Comparison of ENCODE assay signal across 8 mouse cellular contexts in genomic region chr13:60177797-60178110, GRCm38 (mm10). TPM values are rescaled to one million over a fixed set of nuclear protein-coding genes. Genes with fewer than 3 reads are reported as not detected.
DNase-seq lines count a peak whose midpoint lies in the region; ATAC-seq lines count a peak whose summit lies in the region.
"Had no signal": no experiment of that assay in that cellular context is flagged by ENCODE, and none has a peak within 500 bp of the region (broad histone marks: within the 10 kb centered on the region; RNA-seq: fewer than 3 reads in every experiment).

No protein-coding gene starts in this region.

- H3K36me3 ChIP-seq in lung, embryonic 16.5 days (ENCODE audit: control insufficient read depth, insufficient read depth, low read length) = no peaks in the 10 kb centered on the region
- no peaks in the 10 kb centered on the region for H3K36me3 ChIP-seq in forebrain, embryonic 15.5 days
- no peaks in the 10 kb centered on the region for H3K36me3 ChIP-seq in liver, embryonic 11.5 days (ENCODE audit: control insufficient read depth, insufficient read depth, low read length)
- H3K36me3 ChIP-seq in stomach, embryonic 16.5 days (ENCODE audit: control insufficient read depth, insufficient read depth, low read length) = no peaks in the 10 kb centered on the region

- WGBS in lung, embryonic 16.5 days = 0% methylated on average over 13 of the region's 13 CpGs
- WGBS in forebrain, embryonic 15.5 days = under 1% methylated on average over 13 of the region's 13 CpGs
- under 1% methylated on average over 13 of the region's 13 CpGs for WGBS in liver, embryonic 11.5 days
- WGBS in stomach, embryonic 16.5 days = under 1% methylated on average over 13 of the region's 13 CpGs

- no peaks in the 10 kb centered on the region for H3K9me3 ChIP-seq in lung, embryonic 16.5 days (ENCODE audit: control insufficient read depth, low read length)
- no peaks in the 10 kb centered on the region for H3K9me3 ChIP-seq in forebrain, embryonic 15.5 days
- no peaks in the 10 kb centered on the region for H3K9me3 ChIP-seq in liver, embryonic 11.5 days (ENCODE audit: control insufficient read depth, low read length)
- no peaks in the 10 kb centered on the region for H3K9me3 ChIP-seq in stomach, embryonic 16.5 days (replicated peaks; ENCODE audit: control insufficient read depth, low read length)

- H3K27ac ChIP-seq in lung, embryonic 16.5 days (ENCODE audit: low read length) = peak overlapping the region; percentile 79
- H3K27ac ChIP-seq in forebrain, embryonic 15.5 days (replicated peaks) = peak overlapping the region; percentile 94
- 0 out of 2 replicates have a peak overlapping the region, but pooled peaks have one; percentile 13 for H3K27ac ChIP-seq in liver, embryonic 11.5 days (ENCODE audit: low read depth, low read length)
- peak overlapping the region; percentile 82 for H3K27ac ChIP-seq in stomach, embryonic 16.5 days (ENCODE audit: low read length)
- H3K27ac ChIP-seq: macrophage had no signal

- peak overlapping the region; percentile 74 for H3K4me3 ChIP-seq in lung, embryonic 16.5 days (ENCODE audit: low read length)
- peak overlapping the region; percentile 72 for H3K4me3 ChIP-seq in forebrain, embryonic 15.5 days
- H3K4me3 ChIP-seq in liver, embryonic 11.5 days (ENCODE audit: low read depth, low read length) = peak overlapping the region; percentile 67
- H3K4me3 ChIP-seq in stomach, embryonic 16.5 days (replicated peaks; ENCODE audit: low read length) = peak overlapping the region; percentile 73

- peaks cover 16% of the 10 kb centered on the region for H3K4me1 ChIP-seq in lung, embryonic 16.5 days (replicated peaks; ENCODE audit: control insufficient read depth, insufficient read depth, low read length)
- H3K4me1 ChIP-seq in forebrain, embryonic 15.5 days = peaks cover 34% of the 10 kb centered on the region
- 0 out of 2 replicates have a peak, but pooled peaks cover 3% of the 10 kb centered on the region for H3K4me1 ChIP-seq in liver, embryonic 11.5 days (replicated peaks; ENCODE audit: control insufficient read depth, insufficient read depth, low read length)
- H3K4me1 ChIP-seq in stomach, embryonic 16.5 days (ENCODE audit: control insufficient read depth, insufficient read depth, low read length) = peaks cover 5% of the 10 kb centered on the region; the same call in 1 of the 2 replicates

- peaks cover 8% of the 10 kb centered on the region for H3K27me3 ChIP-seq in lung, embryonic 16.5 days (ENCODE audit: control insufficient read depth, insufficient read depth, low read depth, low read length)
- no peaks in the 10 kb centered on the region for H3K27me3 ChIP-seq in forebrain, embryonic 15.5 days
- peaks cover 44% of the 10 kb centered on the region for H3K27me3 ChIP-seq in liver, embryonic 11.5 days (replicated peaks; ENCODE audit: control insufficient read depth, insufficient read depth, low read length)
- H3K27me3 ChIP-seq in stomach, embryonic 16.5 days (ENCODE audit: control insufficient read depth, insufficient read depth, low read length) = peaks cover 6% of the 10 kb centered on the region

- H3K4me2 ChIP-seq in lung, embryonic 16.5 days (ENCODE audit: low read depth, low read length) = peak overlapping the region; percentile 92
- peak overlapping the region; percentile 94 for H3K4me2 ChIP-seq in forebrain, embryonic 15.5 days (replicated peaks)
- H3K4me2 ChIP-seq in liver, embryonic 11.5 days = peak overlapping the region; percentile 83
- H3K4me2 ChIP-seq in stomach, embryonic 16.5 days (ENCODE audit: low read depth, low read length) = peak overlapping the region; percentile 90

- peak overlapping the region; percentile 45 for H3K9ac ChIP-seq in lung, embryonic 16.5 days (ENCODE audit: low read length)
- no peak overlapping the region for H3K9ac ChIP-seq in forebrain, embryonic 15.5 days (replicated peaks)
- H3K9ac ChIP-seq in liver, embryonic 11.5 days (ENCODE audit: low read depth, low read length) = no peak overlapping the region
- H3K9ac ChIP-seq in stomach, embryonic 16.5 days (ENCODE audit: low read length) = peak overlapping the region; percentile 93

- no peak for DNase-seq in lung, postnatal 36 days
- no peak for DNase-seq in liver, embryonic 11.5 days (ENCODE audit: low spot score)
- no peak for DNase-seq in Muller cell, postnatal 12 days (ENCODE audit: inconsistent ontology term)
- no peak for DNase-seq in spleen, adult 12 weeks (ENCODE audit: low spot score)

- no peak for ATAC-seq in lung, embryonic 16.5 days (ENCODE audit: low read depth)
- no peak for ATAC-seq in forebrain, embryonic 15.5 days (replicated peaks)
- ATAC-seq in liver, embryonic 11.5 days (replicated peaks; ENCODE audit: low FRiP score) = no peak
- ATAC-seq in stomach, embryonic 16.5 days (ENCODE audit: insufficient read depth, low FRiP score) = no peak

RNA-seq across cellular contexts. Expression of gene Gas1, which starts 0.6 kb away (rescaled TPM):
- 11.2 and 12.5 TPM in 2 replicates for polyA plus RNA-seq in lung, embryonic 16.5 days (2015; fragmentation: Nextera tagmentation; extraction: Ambion mirVana)
- polyA plus RNA-seq in forebrain, embryonic 15.5 days (2015; fragmentation: Nextera tagmentation; extraction: Ambion mirVana) = 37.8 and 44.9 TPM in 2 replicates
- polyA plus RNA-seq in liver, embryonic 11.5 days (2014; fragmentation: Nextera tagmentation; extraction: Ambion mirVana) = 27.5 and 29.4 TPM in 2 replicates
- polyA plus RNA-seq in stomach, embryonic 16.5 days (2015; fragmentation: Nextera tagmentation; extraction: Ambion mirVana) = 24.0 and 35.4 TPM in 2 replicates

Comparison
In these comparisons a context has a peak if more than half of its experiments do, and no peak if none do; other contexts are left out.
1. H3K27ac ChIP-seq: peak in every context shown above with its lines; median percentile 94 in forebrain, embryonic 15.5 days; 82 in stomach, embryonic 16.5 days; 79 in lung, embryonic 16.5 days; 13 in liver, embryonic 11.5 days.
2. H3K9ac ChIP-seq: peak in lung, embryonic 16.5 days (single experiment) and stomach, embryonic 16.5 days (single experiment); none in forebrain, embryonic 15.5 days (single experiment) and liver, embryonic 11.5 days (single experiment).
3. Peak in every context shown above with its lines, with median percentiles within 50 percentile points of each other: H3K4me2 ChIP-seq and H3K4me3 ChIP-seq.